Mouse (Mus musculus) right cerebral cortex, adult 18-20 months (tissue): ENCODE measurements around the gene Dlx4.

Source experiments
- DNase-seq: peaks from one replicate; pipeline ENCODE4 v3.0.0; 2022; ENCODE audit warnings: mixed read lengths

Gene Dlx4

GRCm38 (mm10) chr11:95145851-95146403 is at the start of gene Dlx4:
Dlx4 (minus strand) TSS chr11:95146263.
- no peak for DNase-seq

DNA sequence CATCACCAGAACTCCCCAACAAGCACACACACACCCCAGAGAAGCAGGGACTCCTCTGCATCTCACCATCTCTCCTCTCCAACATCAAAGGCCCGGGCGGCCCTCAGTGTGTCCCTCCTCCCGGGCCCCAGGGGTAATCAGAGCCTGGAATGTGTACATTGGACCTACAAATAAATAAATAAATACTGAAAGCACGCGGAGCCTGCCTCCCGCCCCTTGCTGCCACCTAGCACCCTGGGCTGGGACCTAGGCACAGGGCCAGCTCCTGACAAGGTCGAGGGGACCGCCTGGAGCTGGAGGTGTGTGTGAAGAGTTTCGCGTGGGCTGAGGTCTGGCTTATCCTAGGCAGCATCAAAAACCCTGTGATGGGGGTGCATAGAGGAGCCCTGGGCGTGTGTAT is 43.8 kb upstream of the Dlx4 start:
- DNase-seq, result no peak

GRCm38 (mm10) chr11:95186826-95187225 is 40.8 kb upstream of the Dlx4 start:
- no peak for DNase-seq

DNA sequence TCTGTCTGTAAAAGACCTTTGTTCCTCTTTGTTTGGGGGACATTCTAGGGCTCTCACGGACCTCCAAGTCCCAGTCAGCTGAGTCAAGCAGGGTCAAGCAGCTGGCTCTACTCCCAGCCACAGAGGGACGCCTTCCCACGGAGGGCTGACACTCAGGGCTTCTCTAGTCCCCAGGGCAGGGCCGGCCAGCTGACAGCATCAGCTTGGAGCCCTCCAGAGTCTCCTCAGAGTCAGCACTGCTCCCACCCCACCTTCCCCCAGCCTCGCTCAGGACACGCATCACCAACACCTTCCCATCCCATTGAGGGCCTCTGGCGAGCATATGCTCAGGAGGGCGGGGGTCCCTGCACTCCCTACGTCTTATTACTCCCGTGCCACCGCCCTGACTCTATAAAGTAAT is 39.6 kb upstream of the Dlx4 start:
- DNase-seq, result no peak

GRCm38 (mm10) chr11:95184561-95184960 is 38.5 kb upstream of the Dlx4 start:
- DNase-seq, result no peak

DNA sequence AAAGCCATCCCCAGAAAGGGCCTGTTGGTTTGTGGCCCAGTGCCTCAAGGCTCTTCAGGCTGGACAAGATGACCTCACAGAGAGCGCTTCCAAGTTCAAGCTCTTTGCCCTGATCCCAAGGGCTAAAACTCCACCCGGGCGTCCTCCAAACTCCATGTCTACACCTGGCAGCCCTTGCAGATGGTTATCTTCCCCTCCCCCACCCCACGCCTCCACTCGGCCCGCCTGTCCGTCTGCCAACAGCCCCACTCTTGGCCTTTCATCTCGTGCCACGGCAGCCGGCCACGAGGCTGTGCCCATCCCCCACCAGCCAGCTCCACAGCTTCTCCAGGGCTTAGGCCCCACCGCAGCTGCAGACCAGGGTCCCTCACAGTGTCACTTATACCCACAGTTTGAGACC is 33.2 kb upstream of the Dlx4 start:
- no peak for DNase-seq

GRCm38 (mm10) chr11:95165857-95166256 is 19.8 kb upstream of the Dlx4 start:
- no peak for DNase-seq

GRCm38 (mm10) chr11:95161708-95162107 is 15.6 kb upstream of the Dlx4 start:
- DNase-seq, result no peak

DNA sequence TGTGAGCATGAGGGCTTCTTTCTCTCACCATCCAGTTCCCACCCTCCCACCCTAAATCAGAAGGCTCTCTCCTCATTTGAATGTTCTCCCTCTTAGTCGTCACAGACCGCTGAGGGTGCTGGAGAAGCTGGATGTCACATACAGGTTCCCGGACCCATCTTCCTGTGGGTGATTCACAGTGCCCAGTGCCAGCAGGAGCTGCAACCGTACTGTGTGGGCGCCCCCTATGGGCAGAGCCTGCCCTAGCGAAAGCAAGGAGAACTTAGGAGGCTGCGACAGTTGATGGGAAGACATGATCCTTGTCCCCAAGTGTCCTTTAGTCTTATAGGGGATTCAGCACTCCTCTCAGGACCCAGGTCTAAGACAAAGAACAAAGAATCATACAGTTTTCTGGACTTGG is 14.6 kb upstream of the Dlx4 start:
- no peak for DNase-seq

GRCm38 (mm10) chr11:95159763-95160371 is 13.8 kb upstream of the Dlx4 start:
- no peak for DNase-seq

DNA sequence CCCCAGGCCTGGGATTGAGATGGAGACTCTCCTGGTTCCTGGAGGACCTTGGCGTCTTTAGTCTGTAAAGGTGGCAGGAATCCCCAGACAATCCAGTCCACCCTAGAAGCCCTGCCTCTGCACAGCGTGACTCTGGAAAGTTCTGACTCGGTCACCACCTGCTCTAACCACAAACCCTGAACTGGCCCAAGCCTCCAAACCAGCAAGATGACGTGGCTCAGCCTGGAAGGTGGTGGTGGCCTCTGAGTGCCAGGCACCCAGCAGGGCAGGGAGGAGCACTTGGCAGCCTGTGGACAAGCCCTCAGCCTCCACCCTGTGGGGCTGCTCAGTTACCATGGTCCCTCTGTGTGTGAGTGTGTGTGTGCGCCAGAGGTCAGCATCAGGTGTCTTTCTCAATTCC is 11.8 kb upstream of the Dlx4 start:
- DNase-seq, result no peak

DNA sequence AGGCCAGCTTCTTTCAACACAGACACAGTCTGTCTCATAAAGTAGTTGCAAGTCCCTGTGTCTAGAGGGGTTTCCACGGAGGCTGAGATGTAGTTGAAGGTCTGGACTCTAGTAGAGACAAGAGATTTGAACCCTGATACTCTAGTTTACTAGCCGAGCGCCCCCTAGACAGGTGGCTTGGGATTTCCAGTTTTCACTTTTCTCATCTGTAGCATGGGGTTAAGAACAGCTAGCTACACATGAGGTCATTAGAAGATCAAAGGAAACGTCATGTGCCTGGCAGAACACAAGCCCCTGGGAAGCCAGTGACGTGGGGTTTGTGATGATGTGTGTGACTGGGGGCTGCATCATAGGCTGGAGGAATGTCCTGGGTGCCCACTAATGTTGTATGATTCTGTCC is 11.3 kb upstream of the Dlx4 start:
- no peak for DNase-seq

- no peak for DNase-seq
Measured at GRCm38 (mm10) chr11:95155511-95155910, 9.4 kb upstream of the Dlx4 start.

DNA sequence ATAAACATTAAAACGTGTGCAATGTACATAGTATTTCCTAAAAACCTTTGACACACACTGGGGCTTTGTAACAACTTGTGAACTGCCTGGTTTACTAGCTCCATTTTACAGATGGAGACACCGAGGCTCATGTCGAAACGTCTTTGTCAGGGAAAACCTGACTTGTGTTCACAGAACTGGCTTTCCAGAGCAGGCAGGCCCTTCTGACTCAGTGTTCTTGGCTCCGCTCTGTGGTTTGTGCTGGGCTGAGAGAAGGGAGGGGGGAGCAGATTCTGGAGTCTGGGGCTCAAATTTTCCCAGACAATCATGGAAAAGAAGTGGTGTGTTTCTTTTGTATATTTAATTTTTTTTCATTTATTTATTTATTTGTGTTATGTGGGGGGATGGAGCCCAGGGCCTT is 7.6 kb upstream of the Dlx4 start:
- DNase-seq, result no peak

DNA sequence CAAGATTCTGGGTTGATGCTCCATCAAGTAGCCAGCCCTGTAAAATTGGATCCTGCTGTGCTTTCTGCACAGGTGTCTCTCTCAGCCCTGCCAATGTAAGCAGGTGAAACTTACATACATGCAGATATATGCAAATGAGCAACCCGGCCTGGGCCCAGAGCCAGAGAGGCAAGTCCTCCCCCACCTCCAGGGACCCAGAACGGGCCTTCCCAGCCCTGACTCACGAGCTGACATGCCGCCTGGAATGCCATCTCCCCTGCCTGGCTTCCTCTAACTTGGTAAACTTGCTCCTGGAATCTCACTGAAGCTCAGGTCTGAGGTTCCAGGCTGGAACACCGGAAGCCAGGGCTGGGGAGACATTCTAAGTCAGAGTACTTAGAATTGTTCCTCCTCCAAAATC is 7.1 kb upstream of the Dlx4 start:
- DNase-seq, result no peak

- no peak for DNase-seq
Measured at GRCm38 (mm10) chr11:95150269-95151049, 4.4 kb upstream of the Dlx4 start.

DNA sequence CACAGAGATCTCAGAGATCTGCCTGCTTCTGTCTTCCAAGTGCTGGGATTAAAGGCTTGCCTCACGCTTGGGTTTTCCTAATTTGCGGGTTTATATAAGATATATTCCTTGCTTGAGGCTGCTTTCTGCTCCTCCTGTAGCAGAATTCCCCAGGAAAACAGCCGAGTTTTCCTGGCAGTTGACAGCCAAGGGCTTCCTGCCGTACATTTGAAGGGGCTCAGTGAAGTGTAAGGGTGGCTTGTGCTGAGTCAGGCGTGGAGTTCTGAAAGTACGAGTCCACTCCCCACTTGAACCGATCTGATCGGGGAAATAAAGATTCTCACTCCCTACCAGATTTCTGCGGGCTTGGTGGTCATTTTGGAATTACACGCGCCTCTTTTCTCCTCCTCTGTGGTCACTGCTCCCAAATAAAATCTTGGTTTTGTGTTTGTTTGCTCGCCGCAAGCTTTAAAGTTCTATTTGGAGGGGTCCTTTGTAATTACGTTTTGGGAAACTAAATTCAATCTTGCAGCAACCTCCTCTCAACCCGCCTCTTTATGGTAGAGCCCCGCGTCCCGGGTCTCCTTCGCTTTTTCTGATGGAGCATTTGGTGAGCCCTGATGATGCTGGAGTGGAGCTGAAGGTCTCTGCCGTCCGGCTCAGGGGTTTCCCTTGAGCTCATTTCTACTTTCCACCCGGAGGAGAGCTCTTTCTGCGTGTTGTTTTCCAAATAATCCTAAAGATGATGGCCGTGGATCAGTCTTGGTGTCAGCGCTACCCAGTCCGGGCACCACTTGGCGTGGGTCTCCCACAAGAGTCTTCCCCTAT is 3.6 kb upstream of the Dlx4 start:
- no peak for DNase-seq

DNA sequence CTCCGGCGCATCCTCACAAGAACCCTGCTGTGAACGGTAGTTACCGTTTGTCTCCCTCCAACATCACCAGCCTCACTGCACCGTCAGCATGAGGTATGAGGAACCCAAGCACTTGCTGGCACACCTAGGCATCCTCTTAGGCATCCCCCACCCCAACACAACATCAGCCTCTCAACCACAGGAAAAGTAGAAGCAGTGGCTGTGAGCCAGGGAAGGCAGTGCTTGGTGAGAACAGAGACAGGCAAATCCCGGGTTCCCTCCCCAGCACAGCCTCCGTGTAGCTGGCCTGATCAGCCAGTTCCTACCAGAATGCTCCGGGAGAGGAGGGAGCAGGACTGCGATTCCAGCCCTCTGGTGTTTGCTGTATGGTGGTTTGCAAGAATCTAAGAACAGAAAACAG is 2.7 kb upstream of the Dlx4 start:
- DNase-seq, result no peak

- no peak for DNase-seq
Measured at GRCm38 (mm10) chr11:95144946-95145483, 1.0 kb downstream of the Dlx4 start.

- DNase-seq, result no peak
Measured at GRCm38 (mm10) chr11:95144091-95144945, 1.7 kb downstream of the Dlx4 start.

GRCm38 (mm10) chr11:95143663-95144062 is 2.4 kb downstream of the Dlx4 start:
- DNase-seq, result no peak

DNA sequence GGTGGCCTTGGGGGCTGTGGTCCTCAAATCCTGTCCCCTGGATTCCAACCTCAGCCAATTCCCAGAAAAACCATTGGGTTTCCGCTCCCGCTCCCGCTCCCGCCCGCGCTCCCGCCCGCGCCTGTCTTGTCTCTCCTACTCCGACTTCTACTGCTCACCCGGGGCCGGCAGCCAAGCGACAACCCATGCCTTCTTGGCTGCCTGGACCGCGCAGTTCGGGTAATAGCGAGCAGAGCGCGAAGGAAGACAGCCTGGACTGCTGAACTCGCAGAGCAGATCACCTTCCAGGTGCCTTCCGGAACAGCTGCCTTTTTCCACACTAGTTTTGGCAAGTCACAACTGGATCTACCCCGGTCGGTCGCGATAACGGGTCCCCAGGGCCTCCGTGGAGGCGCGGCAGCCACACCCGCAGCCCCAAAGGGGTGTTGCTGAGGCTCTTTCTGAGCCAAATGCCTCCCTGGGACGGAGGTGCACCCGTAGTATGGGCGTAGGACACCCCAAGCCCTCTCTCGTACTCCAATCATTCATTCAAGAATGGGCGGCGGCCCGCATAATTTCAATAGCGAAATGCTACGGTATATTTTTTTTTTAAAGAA is 3.0 kb downstream of the Dlx4 start:
- peak; percentile 29 for DNase-seq
